Mouse (Mus musculus) C2C12 (cell line): ENCODE data around the gene Olfr109.

Source experiments
- CEBPB ChIP-seq: IDR thresholded peaks from one replicate; pipeline ENCODE4 v1.6.1; 2011; ENCODE audit warnings: low read depth, mild to moderate bottlenecking, control low read depth, moderate library complexity
- CTCF ChIP-seq: IDR thresholded peaks from one replicate; pipeline ENCODE4 v1.5.1; 2011; ENCODE audit not compliant: control insufficient read depth, insufficient read depth, insufficient read length
- FOSL1 ChIP-seq: IDR thresholded peaks from one replicate; pipeline ENCODE4 v1.8.0; 2011; ENCODE audit warnings: mild to moderate bottlenecking, low read length; ENCODE audit not compliant: poor library complexity, insufficient read depth, severe bottlenecking
- MAX ChIP-seq: IDR thresholded peaks from one replicate; pipeline ENCODE4 v1.6.1; 2011; ENCODE audit warnings: mild to moderate bottlenecking, control low read depth
- MYOD1 ChIP-seq: IDR thresholded peaks from one replicate; pipeline ENCODE4 v1.6.1; 2011; ENCODE audit warnings: low read depth; ENCODE audit not compliant: control insufficient read depth, insufficient read length
- MYOG ChIP-seq: IDR thresholded peaks from one replicate; pipeline ENCODE4 v1.6.1; 2011; ENCODE audit not compliant: control insufficient read depth, insufficient read length; ENCODE audit errors: extremely low read depth
- USF1 ChIP-seq: IDR thresholded peaks from one replicate; pipeline ENCODE4 v1.6.1; 2011; ENCODE audit warnings: low read depth, mild to moderate bottlenecking, control low read depth, moderate library complexity

DNA sequence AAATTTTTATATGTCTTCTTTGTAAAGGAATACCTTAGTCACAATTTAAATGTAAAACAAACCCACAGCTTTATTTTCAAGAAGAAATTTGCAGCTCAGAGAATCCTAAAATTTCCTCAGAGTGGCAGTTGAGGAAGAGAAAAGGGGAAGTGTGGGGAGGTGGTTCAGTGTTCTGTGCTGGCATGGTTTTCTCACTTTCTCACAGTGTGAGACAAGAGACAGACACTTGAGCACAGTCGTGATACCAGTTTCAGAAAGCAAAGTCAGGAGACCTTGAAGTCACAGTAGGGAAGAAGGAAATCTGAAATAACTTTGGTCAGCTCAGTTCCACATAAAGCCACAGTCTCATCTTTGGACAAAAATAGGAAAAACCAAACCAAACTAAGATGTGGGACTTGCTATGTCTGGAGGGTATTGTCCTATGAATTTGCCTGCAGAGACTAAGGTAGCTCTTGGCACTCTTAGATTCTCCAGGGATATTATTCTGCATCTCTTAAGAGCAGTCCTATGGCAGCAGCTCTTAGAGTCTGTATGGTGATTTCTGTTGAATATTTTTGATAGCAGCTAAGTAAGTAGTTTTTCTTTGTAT is 33.3 kb downstream of the Olfr109 start, which contains the start of gene Olfr110:
- TF ChIP-seq USF1 (no peak), CTCF (no peak), MYOD1 (no peak), CEBPB (no peak), FOSL1 (no peak), MAX (no peak), MYOG (no peak)
